Mouse (Mus musculus): ENCODE results near the gene Gm20696.

DNA sequence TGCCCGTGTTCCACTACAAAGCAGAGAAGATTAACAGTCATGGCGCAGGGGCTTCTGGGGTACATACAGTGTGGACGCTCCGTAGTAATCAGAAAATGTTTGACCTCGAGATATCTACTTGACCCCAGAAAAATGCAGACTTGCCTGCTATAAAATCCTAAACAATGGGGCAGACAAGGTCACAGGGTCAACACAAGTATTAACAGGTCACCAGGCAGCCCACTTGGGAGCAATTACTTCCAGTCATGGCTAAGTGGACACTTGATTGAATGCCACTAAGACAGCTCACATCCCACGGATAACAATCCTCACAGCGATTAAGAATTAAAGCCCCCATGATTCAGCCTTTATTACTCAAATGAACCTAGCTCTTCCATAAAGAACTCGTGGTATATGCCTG is 199.5 kb downstream of the Gm20696 start:
- TF ChIP-seq RAD21 (IDR thresholded peaks at IDR 0.05; ENCODE audit: low read depth, low read length) (no peak), MYC (IDR thresholded peaks at IDR 0.05; ENCODE audit: low read depth, low read length) (no peak), BHLHE40 (IDR thresholded peaks at IDR 0.05; ENCODE audit: low read depth, low read length) (no peak), USF2 (conservative IDR thresholded peaks at IDR 0.05; ENCODE audit: low read depth, low read length) (no peak), MAFK (IDR thresholded peaks at IDR 0.05; ENCODE audit: insufficient replicate concordance, low read length) (no peak), EP300 (IDR thresholded peaks at IDR 0.05; ENCODE audit: low read length) (no peak), CHD2 (IDR thresholded peaks at IDR 0.05; ENCODE audit: low read length) (no peak), HCFC1 (IDR thresholded peaks at IDR 0.05; ENCODE audit: low read depth, low read length) (no peak), CTCF (conservative IDR thresholded peaks at IDR 0.05 in 1 of 2, IDR thresholded peaks at IDR 0.05 in 1 of 2; ENCODE audit: low read depth in 2 of 2, low read length in 2 of 2) (no peak), NELFE (IDR thresholded peaks at IDR 0.05; ENCODE audit: low read depth, low read length) (no peak), TBP (conservative IDR thresholded peaks at IDR 0.05; ENCODE audit: low read depth, low read length) (no peak), POLR2A (IDR thresholded peaks at IDR 0.05; ENCODE audit: low read depth, low read length) (no peak)
